Mouse (Mus musculus) midbrain, embryonic 11.5 days (tissue): ENCODE results near the gene Socs3. TPM values are rescaled to one million over a fixed set of nuclear protein-coding genes. Genes with fewer than 3 reads are reported as not detected.

ENCODE experiments used
- ATAC-seq: fragments of 200-750 bp; cut with Nextera tagmentation; 2 replicates; pipeline ENCODE4 v1.8.0; 2017; ENCODE audit warnings: moderate TSS enrichment, moderate library complexity; ENCODE audit not compliant: low FRiP score
- DNase-seq: peaks from one replicate; pipeline ENCODE4 v3.0.0; 2015; ENCODE audit warnings: low spot score; ENCODE audit errors: missing footprints
- H3K27ac ChIP-seq: fragments of 300-500 bp; sonication (generic); 2 replicates; pipeline ENCODE4 v1.5.1; 2014; ENCODE audit warnings: low read depth, low read length
- H3K27me3 ChIP-seq: fragments of 300-500 bp; sonication (generic); 2 replicates; pipeline ENCODE4 v1.6.1; 2014; ENCODE audit warnings: mild to moderate bottlenecking, low read length, moderate library complexity, mixed read lengths; ENCODE audit not compliant: control insufficient read depth, insufficient read depth
- H3K36me3 ChIP-seq: fragments of 300-500 bp; sonication (generic); 2 replicates; pipeline ENCODE4 v1.6.1; 2014; ENCODE audit warnings: mild to moderate bottlenecking, low read length, moderate library complexity, mixed read lengths; ENCODE audit not compliant: control insufficient read depth, insufficient read depth
- H3K4me1 ChIP-seq: fragments of 300-500 bp; sonication (generic); 2 replicates; pipeline ENCODE4 v1.6.1; 2014; ENCODE audit warnings: low read length; ENCODE audit not compliant: control insufficient read depth, insufficient read depth
- H3K4me2 ChIP-seq: fragments of 300-500 bp; sonication (generic); 2 replicates; pipeline ENCODE4 v1.6.1; 2014; ENCODE audit warnings: mild to moderate bottlenecking, moderate library complexity
- H3K4me3 ChIP-seq: fragments of 300-500 bp; sonication (generic); 2 replicates; pipeline ENCODE4 v1.5.1; 2014; ENCODE audit warnings: low read depth, low read length
- H3K9ac ChIP-seq: fragments of 300-500 bp; sonication (generic); 2 replicates; pipeline ENCODE4 v1.6.1; 2014; ENCODE audit warnings: low read length
- H3K9me3 ChIP-seq: fragments of 300-500 bp; sonication (generic); 2 replicates; pipeline ENCODE4 v1.6.1; 2016; ENCODE audit warnings: low read length; ENCODE audit not compliant: control insufficient read depth
- WGBS: fragments of 180-500 bp; shearing (Covaris S2); extraction: QIAGEN DNeasy Blood & Tissue Kit; methylation state at CpG from one replicate; pipeline ENCODE4 v1.1.7; 2014; 5-methylcytosine and 5-hydroxymethylcytosine counted together
- microRNA-seq: library from miRNA; unstranded; fragments of <30 nt; microRNA quantifications from one replicate; pipeline ENCODE4, GENCODE M21; 2017
- polyA plus RNA-seq: library from polyadenylated mRNA; unstranded; fragments of >200 nt; fragmentation: Nextera tagmentation; extraction: Ambion mirVana; gene quantifications from 2 replicates; pipeline ENCODE4 v1.2.1, GENCODE M21; 2014

The Socs3 gene
- polyA plus RNA-seq, 1 experiment from 2014 or later, result 5.9 TPM

GRCm38 (mm10) chr11:117924466-117924865, 45.4 kb downstream of the Socs3 start:
- no peaks in the 10 kb centered on the region for H3K36me3 ChIP-seq
- H3K4me3 ChIP-seq, result no peak overlapping the region
- no peaks in the 10 kb centered on the region for H3K27me3 ChIP-seq
- H3K27ac ChIP-seq, result no peak overlapping the region
- H3K4me1 ChIP-seq, result no peaks in the 10 kb centered on the region
- WGBS, result 77% methylated on average over 6 of the region's 6 CpGs
- no peak overlapping the region for H3K4me2 ChIP-seq
- H3K9me3 ChIP-seq, result no peaks in the 10 kb centered on the region
- DNase-seq (no peak), ATAC-seq (no peak)
- H3K9ac ChIP-seq, result no peak overlapping the region

DNA sequence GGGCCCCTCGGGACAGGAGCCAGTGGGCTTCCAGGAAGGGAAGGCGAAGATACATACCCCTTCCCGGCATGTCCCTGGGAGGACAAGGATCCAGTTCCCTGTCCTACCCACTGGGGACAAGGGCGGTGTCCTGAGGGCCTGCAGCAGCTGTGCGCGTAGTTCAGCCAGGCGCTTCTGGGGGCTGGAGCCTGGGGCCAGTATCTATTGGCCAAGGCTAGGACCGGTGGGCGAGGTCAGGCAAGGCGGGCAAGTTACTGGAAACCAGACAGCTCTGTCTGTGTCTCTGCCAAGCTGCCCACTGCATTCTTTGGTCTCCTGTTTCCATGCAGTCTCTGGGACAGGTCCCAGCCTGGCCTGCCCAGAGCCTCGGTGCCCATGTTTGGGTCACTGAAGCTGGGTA, 46.6 kb downstream of the Socs3 start:
- H3K4me2 ChIP-seq, result no peak overlapping the region
- H3K27me3 ChIP-seq, result no peaks in the 10 kb centered on the region
- WGBS, result 88% methylated on average over 11 of the region's 11 CpGs
- H3K9ac ChIP-seq, result no peak overlapping the region
- DNase-seq (no peak), ATAC-seq (no peak)
- H3K9me3 ChIP-seq, result no peaks in the 10 kb centered on the region
- no peak overlapping the region for H3K27ac ChIP-seq
- H3K4me1 ChIP-seq, result peaks cover 5% of the 10 kb centered on the region
- H3K36me3 ChIP-seq, result no peaks in the 10 kb centered on the region
- H3K4me3 ChIP-seq, result no peak overlapping the region

DNA sequence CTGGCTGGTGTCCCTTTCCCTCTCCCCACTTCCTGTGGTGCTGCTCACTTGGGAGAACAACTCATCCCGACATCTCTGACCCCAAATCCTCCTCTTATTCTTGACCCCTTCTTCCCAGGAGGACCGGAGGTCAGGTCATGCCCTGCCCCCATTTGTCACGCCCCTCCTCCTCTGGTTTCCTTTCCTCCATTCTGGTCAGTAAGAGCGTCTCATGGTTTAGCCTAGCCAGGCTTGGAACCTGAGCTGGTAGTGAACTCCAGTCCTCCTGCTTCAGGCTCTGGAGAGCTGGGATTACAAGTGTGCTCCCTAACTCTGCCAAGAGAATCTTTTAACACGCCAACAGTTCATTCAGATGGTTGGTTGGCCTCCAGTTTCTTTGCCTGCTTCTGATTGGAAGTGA, 50.6 kb downstream of the Socs3 start:
- ATAC-seq (no peak), DNase-seq (no peak)
- Histone ChIP-seq H3K9ac (no peak overlapping the region), H3K27me3 (no peaks in the 10 kb centered on the region), H3K4me2 (no peak overlapping the region), H3K4me3 (no peak overlapping the region), H3K36me3 (no peaks in the 10 kb centered on the region), H3K27ac (no peak overlapping the region), H3K9me3 (no peaks in the 10 kb centered on the region; the same call in 1 of the 2 replicates), H3K4me1 (peaks cover 5% of the 10 kb centered on the region)
- 10% methylated on average over 5 of the region's 5 CpGs for WGBS

- no peak overlapping the region for H3K9ac ChIP-seq
- 69% methylated on average over 11 of the region's 11 CpGs for WGBS
- no peaks in the 10 kb centered on the region for H3K36me3 ChIP-seq
- no peak overlapping the region for H3K4me2 ChIP-seq
- DNase-seq, result no peak
- peaks cover 5% of the 10 kb centered on the region for H3K4me1 ChIP-seq
- H3K4me3 ChIP-seq, result no peak overlapping the region
- ATAC-seq, result no peak
- H3K9me3 ChIP-seq, result no peaks in the 10 kb centered on the region; the same call in 1 of the 2 replicates
- no peak overlapping the region for H3K27ac ChIP-seq
- no peaks in the 10 kb centered on the region for H3K27me3 ChIP-seq
These were observed 51.3 kb downstream of the Socs3 start for GRCm38 (mm10) chr11:117918541-117918940.

Small RNA genes lying within 50 kb of the gene (microRNA-seq; reads per million reads assigned to microRNA genes)
- not detected for gene Mir6933

Other genes starting within 250 kb of the Socs3 start
- 1.0 and 1.2 TPM in 2 replicates for gene Tmc8, start 188.0 kb downstream of the Socs3 start, polyA plus RNA-seq
- gene Tmc6, start 187.8 kb downstream of the Socs3 start, polyA plus RNA-seq, result 4.5 and 4.7 TPM in 2 replicates
- gene 6030468B19Rik, start 172.4 kb downstream of the Socs3 start, polyA plus RNA-seq, result 0.65 and 1.3 TPM in 2 replicates
- gene Gm20708, start 160.4 kb downstream of the Socs3 start, polyA plus RNA-seq, result 0.15 and 0.20 TPM in 2 replicates
- 29.9 and 36.4 TPM in 2 replicates for gene Syngr2, start 160.4 kb downstream of the Socs3 start, polyA plus RNA-seq
- gene Afmid, start 144.1 kb downstream of the Socs3 start, polyA plus RNA-seq, result 2.8 and 3.9 TPM in 2 replicates
- gene Tk1, start 144.0 kb downstream of the Socs3 start, polyA plus RNA-seq, result 87.1 and 89.7 TPM in 2 replicates
- gene Birc5, start 120.8 kb downstream of the Socs3 start, polyA plus RNA-seq, result 346 and 363 TPM in 2 replicates
- not detected in 2 replicates for gene Tmem235, start 109.3 kb downstream of the Socs3 start, polyA plus RNA-seq
- gene Tha1, start 96.6 kb downstream of the Socs3 start, polyA plus RNA-seq, result 1.7 and 2.4 TPM in 2 replicates
- 40.2 and 42.7 TPM in 2 replicates for gene Pgs1, start 16.2 kb upstream of the Socs3 start, polyA plus RNA-seq
- gene Dnah17, start 160.6 kb upstream of the Socs3 start, polyA plus RNA-seq, result 0.08 and 0.11 TPM in 2 replicates